Mouse (Mus musculus) layer of hippocampus, adult 8-10 months (tissue): ENCODE results near the gene Plcb4. TPM values are rescaled to one million over a fixed set of nuclear protein-coding genes. Genes with fewer than 3 reads are reported as not detected.

Experiments
- DNase-seq, 2 experiments: peaks; one replicate each; pipeline ENCODE4 v3.0.0; 2022; ENCODE audit warnings: low spot score in 2 of 2
- total RNA-seq, 4 experiments: library from RNA; stranded (reverse); gene quantifications; 2 replicates each; pipeline ENCODE4 v1.2.4; 2022

Gene Plcb4
- total RNA-seq, 4 experiments from 2014 or later = 18.2 to 34.6 (median 22.3) TPM

- no peak for DNase-seq
These were observed 97.0 kb downstream of the Plcb4 start for GRCm38 (mm10) chr2:135755792-135756191.

GRCm38 (mm10) chr2:135757478-135757877, 98.7 kb downstream of the Plcb4 start:
- DNase-seq = no peak

- DNase-seq = no peak
These were observed 100.8 kb downstream of the Plcb4 start for GRCm38 (mm10) chr2:135759499-135760095.

GRCm38 (mm10) chr2:135761226-135761802, 102.5 kb downstream of the Plcb4 start:
- no peak for DNase-seq

- DNase-seq = no peak
These were observed 105.9 kb downstream of the Plcb4 start for GRCm38 (mm10) chr2:135764706-135765105.

- DNase-seq = no peak
These were observed 107.8 kb downstream of the Plcb4 start for GRCm38 (mm10) chr2:135766471-135767063.

DNA sequence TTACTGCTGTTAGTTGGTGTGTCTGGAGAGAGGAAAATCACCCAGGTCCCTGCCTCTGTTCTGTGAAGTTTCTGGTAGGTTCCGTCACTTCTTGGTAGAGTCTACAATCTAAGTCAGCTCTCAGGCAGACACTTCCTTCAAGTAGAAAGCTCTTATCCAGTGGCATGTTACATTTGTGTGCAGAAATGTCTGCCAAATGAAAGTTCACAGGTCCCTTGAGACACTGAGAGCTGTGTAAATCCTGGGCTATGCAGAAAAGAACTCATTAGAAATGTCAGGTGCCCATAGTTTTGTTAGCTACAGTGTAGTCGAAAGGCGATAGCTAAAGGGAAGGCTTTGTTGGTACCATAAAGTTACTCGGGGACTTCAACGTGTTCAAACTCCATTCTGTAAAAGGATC, 108.7 kb downstream of the Plcb4 start:
- DNase-seq = no peak

- no peak for DNase-seq
These were observed 110.9 kb downstream of the Plcb4 start for GRCm38 (mm10) chr2:135769701-135770100.

GRCm38 (mm10) chr2:135770226-135770625, 111.4 kb downstream of the Plcb4 start:
- no peak for DNase-seq

GRCm38 (mm10) chr2:135773194-135773972, 114.6 kb downstream of the Plcb4 start:
- DNase-seq = no peak

DNA sequence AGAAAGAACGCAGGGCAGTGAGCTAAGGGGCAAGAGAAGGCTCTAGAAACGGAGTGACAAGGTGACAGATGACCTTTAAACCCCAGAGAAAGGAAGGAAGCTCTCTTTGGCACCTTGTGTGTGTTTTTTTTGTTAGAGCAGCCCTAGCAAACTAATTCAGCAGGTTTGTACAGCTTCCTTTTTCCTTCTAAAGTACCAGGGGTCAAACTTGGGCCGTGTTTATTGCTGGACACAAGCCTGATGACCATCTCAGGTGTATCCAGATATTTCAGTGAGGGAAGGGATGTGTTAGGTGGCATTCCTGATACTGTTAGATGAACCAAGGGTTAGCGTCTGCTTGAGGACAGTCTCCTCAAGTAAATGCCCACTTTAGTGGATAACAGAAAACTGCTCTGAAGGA, 116.2 kb downstream of the Plcb4 start:
- DNase-seq = no peak

DNA sequence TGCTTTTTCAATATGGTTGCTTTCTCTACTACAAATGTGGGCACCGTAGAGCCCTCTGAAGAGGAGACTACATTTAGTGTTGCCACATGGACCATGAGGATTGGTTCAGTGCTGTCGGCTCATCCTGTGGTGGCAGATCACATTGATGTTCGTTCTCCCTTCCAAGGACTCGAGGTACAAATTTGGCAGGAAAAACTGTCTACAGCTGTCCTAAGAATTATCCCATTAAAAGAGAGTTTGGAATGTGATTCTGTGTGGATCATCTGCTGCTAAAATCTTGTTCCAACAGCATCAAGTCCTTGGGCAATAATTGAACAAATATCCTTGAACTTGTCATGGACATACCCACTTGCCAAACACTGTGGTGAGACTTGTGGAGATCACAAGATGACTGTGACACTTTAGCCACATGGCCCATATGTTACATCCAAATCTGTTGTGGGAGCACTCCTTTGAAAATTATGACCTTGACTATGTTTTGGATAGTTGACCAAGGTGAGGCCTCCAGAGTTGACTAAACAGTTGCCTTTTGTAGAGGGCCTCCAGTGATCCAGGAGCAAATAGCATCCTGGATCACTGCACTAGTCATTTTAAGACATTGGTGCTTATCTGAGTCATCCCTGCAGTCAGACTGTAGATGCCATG, 117.4 kb downstream of the Plcb4 start:
- no peak for DNase-seq

GRCm38 (mm10) chr2:135781391-135781790, 122.6 kb downstream of the Plcb4 start:
- no peak for DNase-seq

- DNase-seq = no peak
These were observed 128.6 kb downstream of the Plcb4 start for GRCm38 (mm10) chr2:135787415-135787814.

DNA sequence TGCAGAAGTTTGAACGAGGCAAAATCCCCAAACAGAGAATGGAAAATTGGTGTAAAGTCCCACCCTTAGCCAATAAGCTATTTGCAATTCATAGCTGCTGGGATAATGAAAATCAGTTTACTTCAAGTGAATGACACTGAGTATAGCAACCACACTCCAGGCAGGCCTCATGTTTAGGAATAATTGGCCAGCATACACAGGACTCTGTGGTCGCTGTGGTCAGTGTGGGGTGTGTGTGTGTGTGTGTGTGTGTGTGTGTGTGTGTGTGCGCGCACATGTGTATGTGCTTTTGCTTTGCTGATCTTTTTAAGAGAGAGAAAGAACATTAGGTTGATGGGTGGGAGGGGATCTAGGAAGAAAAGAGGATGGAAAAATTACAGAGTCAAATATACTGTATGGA, 134.1 kb downstream of the Plcb4 start:
- no peak for DNase-seq

DNA sequence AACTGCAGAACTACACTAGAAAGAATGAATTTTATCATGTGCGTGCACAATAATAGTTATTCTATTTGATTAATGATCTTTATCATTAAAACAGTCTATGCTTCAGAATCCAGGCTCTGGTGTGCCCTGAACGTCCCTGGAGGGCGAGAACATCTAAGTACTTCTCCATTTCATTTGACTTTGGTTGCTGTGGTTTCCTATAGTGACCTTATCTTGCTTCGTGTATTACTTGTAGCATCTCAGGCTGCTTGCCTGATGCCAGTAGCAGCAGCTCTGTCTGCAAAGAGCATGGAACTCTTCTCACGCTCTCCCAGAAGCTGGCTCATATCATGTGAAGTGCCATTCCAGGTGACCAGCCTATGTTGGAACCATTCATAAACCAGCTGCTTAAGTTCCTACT, 137.9 kb downstream of the Plcb4 start:
- no peak for DNase-seq

- DNase-seq = no peak
These were observed 139.1 kb downstream of the Plcb4 start for GRCm38 (mm10) chr2:135797677-135798546.

DNA sequence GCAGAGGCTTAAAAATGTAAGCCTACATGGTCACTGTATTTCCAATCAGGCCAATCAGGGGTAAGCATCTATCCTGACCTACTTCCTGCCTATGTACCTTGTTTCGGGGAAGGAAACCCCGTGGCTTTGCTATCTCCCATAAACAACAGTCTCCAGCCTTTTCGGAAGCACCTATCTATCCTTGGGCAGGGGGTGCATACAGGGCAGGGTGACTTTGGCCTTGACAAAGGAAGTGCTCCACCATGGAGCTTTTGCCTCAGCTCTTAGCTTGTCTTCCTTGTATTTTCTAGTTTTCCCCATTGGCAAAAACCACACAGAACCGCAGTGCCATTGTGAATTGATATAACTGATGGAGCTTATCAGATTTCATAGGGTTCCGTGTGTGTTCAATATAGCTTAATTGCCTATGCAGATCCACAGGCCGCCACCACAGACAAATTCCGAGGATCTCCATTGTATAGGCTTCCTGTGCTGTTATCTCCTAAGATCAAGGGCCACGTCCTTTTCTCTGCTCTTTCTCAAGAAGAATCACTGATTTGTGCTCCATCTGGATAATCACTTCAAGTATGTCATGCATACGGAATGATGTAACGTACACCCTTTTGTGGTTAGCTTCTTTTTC, 140.4 kb downstream of the Plcb4 start:
- no peak for DNase-seq

- DNase-seq = no peak
These were observed 141.6 kb downstream of the Plcb4 start for GRCm38 (mm10) chr2:135800385-135800784.

- DNase-seq = no peak
These were observed 144.2 kb downstream of the Plcb4 start for GRCm38 (mm10) chr2:135802878-135803450.
